Mouse (Mus musculus) heart, embryonic 16.5 days (tissue): ENCODE results near the gene Zglp1. TPM values are rescaled to one million over a fixed set of nuclear protein-coding genes. Genes with fewer than 3 reads are reported as not detected.
A peak's percentile ranks its signal among the peaks of the same experiment; 100 is the strongest.
"Not testable (repeated sequence)": the region's sequence is repeated elsewhere in the genome, so short reads cannot be mapped to it uniquely, and the experiment has no call there.

Source experiments
- ATAC-seq: fragments of 200-750 bp; cut with Nextera tagmentation; replicated peaks from 2 replicates; pipeline ENCODE4 v1.8.0; 2017; ENCODE audit warnings: moderate number of reproducible peaks; ENCODE audit not compliant: insufficient read depth, low FRiP score; ENCODE audit errors: extremely low read depth
- H3K27ac ChIP-seq: fragments of 300-500 bp; sonication (generic); 2 replicates; pipeline ENCODE4 v1.5.1; 2014; ENCODE audit warnings: mild to moderate bottlenecking, low read length, control low read depth, moderate library complexity
- H3K27me3 ChIP-seq: fragments of 300-500 bp; sonication (generic); 2 replicates; pipeline ENCODE4 v1.6.1; 2014; ENCODE audit warnings: low read length, mixed read lengths; ENCODE audit not compliant: control insufficient read depth, insufficient read depth
- H3K36me3 ChIP-seq: fragments of 300-500 bp; sonication (generic); 2 replicates; pipeline ENCODE4 v1.6.1; 2014; ENCODE audit not compliant: control insufficient read depth, insufficient read depth
- H3K4me1 ChIP-seq: fragments of 300-500 bp; sonication (generic); 2 replicates; pipeline ENCODE4 v1.6.1; 2014; ENCODE audit warnings: low read length, mixed read lengths; ENCODE audit not compliant: control insufficient read depth, insufficient read depth
- H3K4me2 ChIP-seq: fragments of 300-500 bp; sonication (generic); 2 replicates; pipeline ENCODE4 v1.6.1; 2014; ENCODE audit warnings: low read depth, mild to moderate bottlenecking, control low read depth, low read length
- H3K4me3 ChIP-seq: fragments of 300-500 bp; sonication (generic); 2 replicates; pipeline ENCODE4 v1.5.1; 2014; ENCODE audit warnings: mild to moderate bottlenecking, control low read depth, low read length
- H3K9ac ChIP-seq: fragments of 300-500 bp; sonication (generic); 2 replicates; pipeline ENCODE4 v1.6.1; 2014; ENCODE audit warnings: low read length, control low read depth
- H3K9me3 ChIP-seq: fragments of 300-500 bp; sonication (generic); replicated peaks from 2 replicates; pipeline ENCODE4 v1.6.1; 2016; ENCODE audit warnings: low read length; ENCODE audit not compliant: control insufficient read depth
- WGBS: fragments of 180-500 bp; shearing (Covaris S2); extraction: QIAGEN DNeasy Blood & Tissue Kit; methylation state at CpG from one replicate; pipeline ENCODE4 v1.1.7; 2014; 5-methylcytosine and 5-hydroxymethylcytosine counted together
- polyA plus RNA-seq: library from polyadenylated mRNA; unstranded; fragments of >200 nt; fragmentation: Nextera tagmentation; extraction: Ambion mirVana; gene quantifications from 2 replicates; pipeline ENCODE4 v1.2.1, GENCODE M21; 2015

Gene Zglp1
- polyA plus RNA-seq, 1 experiment from 2014 or later: 0.77 TPM

DNA sequence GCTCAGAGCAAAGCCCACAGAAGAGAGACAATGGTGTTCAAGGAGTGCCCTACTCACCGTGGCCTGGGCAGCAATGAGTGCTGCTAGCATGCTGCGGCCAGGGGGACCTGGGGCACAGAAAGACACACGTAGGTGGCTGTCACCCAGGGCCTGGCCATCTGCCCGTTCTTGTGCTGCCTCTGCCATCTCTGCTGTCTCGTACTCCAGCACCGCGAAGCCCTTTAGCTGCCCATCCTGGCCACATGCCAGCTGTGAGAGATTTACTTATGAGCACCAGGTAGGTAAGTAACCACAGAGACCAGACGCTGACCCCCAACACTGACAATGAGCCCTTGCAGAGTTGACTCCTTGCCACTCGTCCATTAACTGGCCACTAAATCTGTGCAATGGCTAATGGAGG lies 14.2 kb upstream of the Zglp1 start:
- Histone ChIP-seq H3K4me2 (no peak overlapping the region), H3K4me1 (peaks cover 3% of the 10 kb centered on the region; the same call in 1 of the 2 replicates), H3K36me3 (peaks cover 87% of the 10 kb centered on the region), H3K4me3 (no peak overlapping the region), H3K27me3 (no peaks in the 10 kb centered on the region), H3K27ac (no peak overlapping the region), H3K9ac (no peak overlapping the region), H3K9me3 (no peaks in the 10 kb centered on the region)
- no peak for ATAC-seq
- WGBS: 69% methylated on average over 9 of the region's 9 CpGs

DNA sequence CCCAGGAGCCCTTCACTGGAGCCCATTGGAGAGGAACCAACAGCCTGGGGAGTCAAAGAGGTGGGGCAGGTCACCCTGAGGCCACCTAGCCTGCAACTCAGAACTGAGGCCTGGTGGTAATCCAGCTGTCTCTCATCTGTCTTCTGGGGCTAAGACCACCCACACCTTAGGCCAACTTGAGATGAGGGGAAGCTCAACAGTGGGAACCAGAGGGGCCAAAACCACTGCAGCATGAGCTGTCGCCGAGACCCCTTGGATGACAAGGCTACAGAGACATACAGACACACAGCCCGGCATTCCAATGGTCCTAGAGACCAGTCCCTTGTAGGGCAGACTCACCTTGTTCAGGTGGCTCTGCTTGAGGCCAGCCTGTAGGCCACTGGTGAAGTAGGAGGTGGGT lies 8.7 kb upstream of the Zglp1 start:
- H3K27ac ChIP-seq: no peak overlapping the region
- WGBS: 88% methylated on average over 3 of the region's 3 CpGs
- no peaks in the 10 kb centered on the region for H3K9me3 ChIP-seq
- H3K36me3 ChIP-seq: peaks cover 56% of the 10 kb centered on the region
- ATAC-seq: no peak
- peaks cover 11% of the 10 kb centered on the region for H3K4me1 ChIP-seq
- H3K4me2 ChIP-seq: no peak overlapping the region
- no peak overlapping the region for H3K4me3 ChIP-seq
- no peaks in the 10 kb centered on the region for H3K27me3 ChIP-seq
- H3K9ac ChIP-seq: no peak overlapping the region

DNA sequence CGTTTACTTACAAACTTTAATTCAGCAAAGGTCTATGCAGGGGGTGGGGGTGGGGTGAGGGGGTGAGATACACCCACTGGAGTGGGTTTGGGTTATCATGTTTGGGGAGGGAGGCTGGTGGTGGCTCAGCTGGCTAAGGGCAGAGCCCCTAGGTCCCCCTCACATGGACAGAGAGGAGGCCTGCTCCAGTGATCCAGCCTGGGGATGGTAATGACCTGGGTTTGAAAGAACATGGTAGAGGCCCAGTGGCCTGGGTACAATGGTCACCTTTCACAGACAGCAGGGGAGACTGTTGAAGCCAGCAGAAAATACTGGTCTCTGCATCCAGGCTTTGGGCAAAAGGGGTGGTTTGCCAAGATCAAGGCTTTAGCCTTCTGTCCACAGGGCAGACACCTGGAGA lies 7.3 kb upstream of the Zglp1 start:
- H3K36me3 ChIP-seq: peaks cover 42% of the 10 kb centered on the region
- peaks cover 11% of the 10 kb centered on the region for H3K4me1 ChIP-seq
- no peaks in the 10 kb centered on the region for H3K27me3 ChIP-seq
- no peak overlapping the region for H3K9ac ChIP-seq
- no peak overlapping the region for H3K4me2 ChIP-seq
- peak overlapping the region; percentile 68; the same call in 1 of the 2 replicates for H3K27ac ChIP-seq
- no peaks in the 10 kb centered on the region for H3K9me3 ChIP-seq
- WGBS: 79% methylated on average over 1 of the region's 1 CpGs
- H3K4me3 ChIP-seq: no peak overlapping the region
- no peak for ATAC-seq

DNA sequence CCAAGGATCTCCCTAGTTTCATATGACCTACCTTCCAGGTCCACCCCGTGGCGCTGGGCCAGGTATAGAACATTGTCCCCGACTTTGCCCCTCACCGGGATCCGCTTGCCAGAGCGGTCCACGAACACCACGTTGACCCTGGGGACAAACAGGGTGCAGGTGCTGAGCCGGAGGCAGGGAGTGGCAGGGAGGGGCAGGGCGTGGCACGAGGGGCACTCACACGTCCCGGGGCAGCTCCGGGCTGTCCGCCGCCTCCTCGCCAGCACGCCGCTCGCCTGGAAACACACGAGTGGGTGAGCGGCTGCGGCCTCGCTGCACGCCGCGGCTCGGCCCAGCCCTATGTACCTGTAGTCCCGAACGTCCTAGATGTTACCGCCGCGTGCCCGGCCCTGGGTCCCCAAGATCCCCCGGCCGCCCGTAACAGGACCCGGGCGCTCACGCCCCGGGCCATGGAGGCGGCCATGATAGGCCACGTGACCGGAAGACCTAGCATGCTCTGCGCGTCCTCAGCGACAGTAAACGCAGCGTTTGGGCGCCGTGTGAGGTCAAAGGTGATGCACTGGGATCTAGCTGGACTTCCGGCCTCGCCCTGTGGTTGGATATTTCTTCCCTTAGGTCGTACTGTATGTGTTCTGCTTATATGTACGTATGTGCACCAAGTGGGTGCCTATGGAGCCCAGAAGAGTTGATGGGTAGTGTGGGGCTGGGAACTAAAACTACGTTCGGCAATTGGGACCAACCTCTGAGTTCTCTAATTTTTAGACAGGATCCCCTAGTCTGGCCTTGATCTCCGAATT lies 6.3 kb upstream of the Zglp1 start, which contains the start of the genes Gm49373 and Fdx1l:
TSS of gene Gm49373 (minus strand) at position 53 of the 797 bp plus-strand sequence.
TSS of gene Fdx1l (minus strand) at position 571 of the 797 bp plus-strand sequence.
- 2% methylated on average over 58 of the region's 58 CpGs for whole genome bisulfite sequencing
- H3K36me3 ChIP-seq: peaks cover 32% of the 10 kb centered on the region

DNA sequence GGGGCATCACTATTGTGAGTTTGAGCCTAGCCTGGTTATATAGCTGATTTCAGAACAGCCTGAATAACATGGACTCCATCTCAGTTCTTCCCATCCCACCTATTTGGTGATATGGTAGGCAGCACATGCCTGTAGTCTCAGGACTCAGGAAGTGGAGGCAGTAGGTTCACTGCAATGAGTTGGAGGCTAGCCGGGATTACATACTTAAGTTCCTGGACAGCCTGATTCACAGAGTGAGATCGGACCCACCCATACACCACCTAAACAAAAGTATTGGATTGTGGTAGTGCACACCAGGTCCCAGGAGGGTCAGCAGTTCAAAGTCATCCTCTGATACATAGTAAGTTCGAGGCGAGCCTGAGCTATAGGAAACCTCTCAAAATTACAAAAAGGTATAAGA lies 5.7 kb upstream of the Zglp1 start:
- Histone ChIP-seq H3K9me3 (no peaks in the 10 kb centered on the region), H3K27me3 (no peaks in the 10 kb centered on the region), H3K36me3 (peaks cover 31% of the 10 kb centered on the region), H3K9ac (peak overlapping the region; percentile 93), H3K27ac (peak overlapping the region; percentile 68; the same call in 1 of the 2 replicates), H3K4me1 (peaks cover 11% of the 10 kb centered on the region), H3K4me3 (peak overlapping the region; percentile 96), H3K4me2 (peak overlapping the region; percentile 87)
- WGBS: 10% methylated on average over 4 of the region's 4 CpGs
- no peak for ATAC-seq

More for the DNA sequence above, 6.3 kb upstream of the Zglp1 start, which contains the start of the genes Gm49373 and Fdx1l:
- Histone ChIP-seq H3K9ac (peak within 1 kb of the TSS; percentile 93), H3K27ac (peak within 1 kb of the TSS; percentile 68), H3K9me3 (no peaks in the 10 kb centered on the region), H3K4me1 (peaks cover 11% of the 10 kb centered on the region), H3K4me2 (peak within 1 kb of the TSS; percentile 87), H3K27me3 (no peaks in the 10 kb centered on the region), H3K4me3 (peak within 1 kb of the TSS; percentile 96)
- ATAC-seq: peak; percentile 93

DNA sequence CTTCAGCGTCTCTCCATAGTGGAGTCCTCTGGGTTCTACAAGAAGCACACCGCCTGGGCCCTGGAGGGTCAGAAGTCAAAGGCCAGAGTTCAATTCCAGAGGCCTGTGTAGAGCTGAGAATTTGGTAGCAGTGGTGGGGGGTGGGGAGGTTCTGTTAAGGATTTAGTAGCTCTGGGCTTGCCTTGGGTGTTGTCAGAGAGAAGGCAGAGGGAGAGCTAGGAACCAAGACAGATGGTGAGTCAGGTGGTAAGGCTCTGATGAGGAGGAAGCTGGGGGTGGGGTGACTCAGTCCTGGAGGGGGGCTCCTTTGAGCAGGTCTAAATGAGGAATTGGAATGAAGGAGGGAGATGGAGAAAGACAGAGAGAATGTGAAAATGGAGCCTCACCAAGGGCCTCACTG lies 4.0 kb downstream of the Zglp1 start:
- WGBS: 90% methylated on average over 2 of the region's 2 CpGs
- Histone ChIP-seq H3K27ac (no peak overlapping the region), H3K4me3 (no peak overlapping the region), H3K9ac (no peak overlapping the region), H3K4me2 (no peak overlapping the region), H3K9me3 (no peaks in the 10 kb centered on the region), H3K36me3 (peaks cover 20% of the 10 kb centered on the region), H3K27me3 (no peaks in the 10 kb centered on the region), H3K4me1 (no peaks in the 10 kb centered on the region)
- ATAC-seq: no peak

DNA sequence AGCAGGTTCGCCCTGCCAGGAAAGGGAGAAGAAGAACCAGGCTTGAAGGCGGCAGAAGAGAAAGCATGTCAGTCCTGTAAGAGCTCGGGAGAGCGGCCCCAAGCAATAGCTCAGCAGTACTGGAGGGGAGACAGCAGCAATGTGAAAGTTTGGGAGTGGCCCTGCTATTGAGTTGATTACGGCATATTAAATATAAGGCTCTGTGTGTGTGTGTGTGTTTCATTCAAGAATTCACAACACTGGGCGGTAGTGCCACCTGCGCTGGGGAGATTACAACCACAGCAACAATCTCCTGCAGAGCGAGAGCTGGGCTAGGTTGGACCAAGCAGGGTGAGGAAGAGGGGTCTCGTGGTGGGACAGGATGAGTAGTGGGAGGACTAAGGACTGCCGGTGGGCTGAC lies 15.3 kb downstream of the Zglp1 start:
- no peaks in the 10 kb centered on the region for H3K27me3 ChIP-seq
- ATAC-seq: no peak

DNA sequence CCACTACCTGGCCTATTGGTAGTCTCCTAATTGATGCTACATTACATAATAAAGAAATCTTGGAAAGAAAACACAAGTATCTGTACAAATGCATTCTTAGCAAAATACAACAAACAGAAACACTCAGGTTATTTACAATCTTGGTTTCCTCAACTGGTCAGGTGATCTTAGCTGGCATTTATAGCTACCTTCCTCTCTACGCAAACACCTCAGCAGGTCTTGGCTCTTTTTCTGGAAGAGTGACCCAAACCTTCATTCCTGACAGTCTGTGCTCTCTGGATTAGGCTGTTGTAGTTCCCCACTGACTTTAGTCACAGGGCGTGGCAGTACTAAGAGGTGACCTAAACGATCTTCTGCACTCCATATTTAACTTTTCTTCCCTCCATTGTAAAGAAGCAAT lies 21.7 kb downstream of the Zglp1 start:
- Histone ChIP-seq H3K4me1 (no peaks in the 10 kb centered on the region), H3K9me3 (no peaks in the 10 kb centered on the region), H3K27me3 (no peaks in the 10 kb centered on the region), H3K4me3 (no peak overlapping the region), H3K9ac (no peak overlapping the region), H3K36me3 (no peaks in the 10 kb centered on the region), H3K27ac (no peak overlapping the region), H3K4me2 (no peak overlapping the region)
- WGBS: 68% methylated on average over 3 of the region's 3 CpGs
- no peak for ATAC-seq

More for the DNA sequence above, 15.3 kb downstream of the Zglp1 start:
- Histone ChIP-seq H3K4me2 (no peak overlapping the region), H3K27ac (no peak overlapping the region), H3K36me3 (no peaks in the 10 kb centered on the region), H3K4me3 (no peak overlapping the region), H3K9me3 (no peaks in the 10 kb centered on the region), H3K4me1 (no peaks in the 10 kb centered on the region), H3K9ac (no peak overlapping the region)
- WGBS: 57% methylated on average over 10 of the region's 10 CpGs

DNA sequence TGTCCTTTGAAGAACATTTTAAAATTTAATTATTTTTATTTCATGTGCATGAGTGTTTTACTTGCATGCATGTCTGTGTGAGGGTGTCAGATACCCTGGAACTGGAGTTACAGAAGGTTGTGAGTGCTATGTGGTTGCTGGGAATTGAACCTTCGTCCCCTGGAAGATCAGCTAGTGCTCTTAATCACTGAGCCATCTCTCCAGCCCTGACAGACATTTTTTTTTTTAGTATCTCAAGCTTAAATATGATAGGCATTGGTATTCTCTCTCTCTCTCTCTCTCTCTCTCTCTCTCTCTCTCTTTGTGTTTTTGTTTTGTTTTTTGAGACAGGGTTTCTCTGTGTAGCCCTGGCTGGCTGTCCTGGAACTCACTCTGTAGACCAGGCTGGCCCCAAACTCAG lies 22.1 kb downstream of the Zglp1 start:
- not testable (repeated sequence) for ATAC-seq, H3K4me3 ChIP-seq, H3K4me1 ChIP-seq, H3K9ac ChIP-seq, H3K9me3 ChIP-seq, H3K27me3 ChIP-seq, H3K27ac ChIP-seq, H3K36me3 ChIP-seq, H3K4me2 ChIP-seq
- WGBS: 62% methylated on average over 1 of the region's 1 CpGs
